Mouse (Mus musculus) stomach, embryonic 15.5 days (tissue): ENCODE data around the gene Bnc2. TPM values are rescaled to one million over a fixed set of nuclear protein-coding genes. Genes with fewer than 3 reads are reported as not detected.

ENCODE experiments used
- ATAC-seq: fragments of 200-750 bp; cut with Nextera tagmentation; 2 replicates; pipeline ENCODE4 v1.8.0; 2017; ENCODE audit warnings: low read depth, moderate number of reproducible peaks, moderate TSS enrichment; ENCODE audit not compliant: insufficient read depth, low FRiP score
- H3K27ac ChIP-seq: fragments of 300-500 bp; sonication (generic); 2 replicates; pipeline ENCODE4 v1.5.1; 2015; ENCODE audit warnings: mild to moderate bottlenecking, inconsistent platforms
- H3K27me3 ChIP-seq: fragments of 300-500 bp; sonication (generic); replicated peaks from 2 replicates; pipeline ENCODE4 v1.6.1; 2015; ENCODE audit warnings: inconsistent platforms
- H3K36me3 ChIP-seq: fragments of 300-500 bp; sonication (generic); 2 replicates; pipeline ENCODE4 v1.6.1; 2015; ENCODE audit warnings: inconsistent platforms
- H3K4me1 ChIP-seq: fragments of 300-500 bp; sonication (generic); 2 replicates; pipeline ENCODE4 v1.6.1; 2015; ENCODE audit warnings: inconsistent platforms
- H3K4me2 ChIP-seq: fragments of 300-500 bp; sonication (generic); 2 replicates; pipeline ENCODE4 v1.6.1; 2015; ENCODE audit warnings: mild to moderate bottlenecking, inconsistent platforms
- H3K4me3 ChIP-seq: fragments of 300-500 bp; sonication (generic); replicated peaks from 2 replicates; pipeline ENCODE4 v1.5.1; 2015; ENCODE audit warnings: inconsistent platforms
- H3K9ac ChIP-seq: fragments of 300-500 bp; sonication (generic); 2 replicates; pipeline ENCODE4 v1.6.1; 2015; ENCODE audit warnings: inconsistent platforms
- H3K9me3 ChIP-seq: fragments of 300-500 bp; sonication (generic); 2 replicates; pipeline ENCODE4 v1.6.1; 2016; ENCODE audit warnings: inconsistent platforms
- WGBS: fragments of 180-500 bp; shearing (Covaris S2); methylation state at CpG from one replicate; pipeline ENCODE4 v1.1.7; 2015; 5-methylcytosine and 5-hydroxymethylcytosine counted together
- polyA plus RNA-seq: library from polyadenylated mRNA; unstranded; fragments of >200 nt; fragmentation: Nextera tagmentation; extraction: Ambion mirVana; gene quantifications from 2 replicates; pipeline ENCODE4 v1.2.1, GENCODE M21; 2015

Bnc2 gene
- polyA plus RNA-seq, 1 experiment from 2014 or later, result 18.0 TPM

DNA sequence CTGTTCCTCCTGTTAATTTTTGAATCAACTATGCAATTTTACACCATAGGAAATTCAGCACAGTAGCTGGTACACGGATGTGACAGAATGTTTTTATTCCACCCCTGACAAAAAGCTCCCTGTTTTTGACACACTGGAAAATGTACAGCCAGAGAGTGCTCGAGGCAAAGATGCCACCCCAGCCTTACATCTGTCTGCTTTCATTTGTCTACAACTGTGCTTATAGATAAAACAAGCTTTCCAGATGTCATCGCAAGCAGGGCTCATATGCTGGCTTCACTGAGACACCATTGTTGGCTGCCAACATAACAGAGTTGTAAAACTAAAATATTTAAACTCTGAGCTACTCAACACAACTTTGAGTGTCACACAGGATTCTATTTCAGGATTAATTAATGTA lies 343.6 kb downstream of the Bnc2 start:
- no peak overlapping the region for H3K27ac ChIP-seq
- H3K4me2 ChIP-seq, result no peak overlapping the region
- no peaks in the 10 kb centered on the region for H3K9me3 ChIP-seq
- H3K27me3 ChIP-seq, result no peaks in the 10 kb centered on the region
- no peak overlapping the region for H3K4me3 ChIP-seq
- 47% methylated on average over 3 of the region's 3 CpGs for WGBS
- H3K9ac ChIP-seq, result no peak overlapping the region
- no peak for ATAC-seq
- H3K4me1 ChIP-seq, result no peaks in the 10 kb centered on the region
- no peaks in the 10 kb centered on the region for H3K36me3 ChIP-seq

GRCm38 (mm10) chr4:84330509-84330908 lies 344.6 kb downstream of the Bnc2 start:
- no peak overlapping the region for H3K4me3 ChIP-seq
- H3K9ac ChIP-seq, result no peak overlapping the region
- no peak overlapping the region for H3K27ac ChIP-seq
- no peaks in the 10 kb centered on the region for H3K9me3 ChIP-seq
- H3K4me1 ChIP-seq, result no peaks in the 10 kb centered on the region
- no peak for ATAC-seq
- H3K27me3 ChIP-seq, result no peaks in the 10 kb centered on the region
- H3K36me3 ChIP-seq, result no peaks in the 10 kb centered on the region
- 85% methylated on average over 4 of the region's 4 CpGs for WGBS
- no peak overlapping the region for H3K4me2 ChIP-seq

DNA sequence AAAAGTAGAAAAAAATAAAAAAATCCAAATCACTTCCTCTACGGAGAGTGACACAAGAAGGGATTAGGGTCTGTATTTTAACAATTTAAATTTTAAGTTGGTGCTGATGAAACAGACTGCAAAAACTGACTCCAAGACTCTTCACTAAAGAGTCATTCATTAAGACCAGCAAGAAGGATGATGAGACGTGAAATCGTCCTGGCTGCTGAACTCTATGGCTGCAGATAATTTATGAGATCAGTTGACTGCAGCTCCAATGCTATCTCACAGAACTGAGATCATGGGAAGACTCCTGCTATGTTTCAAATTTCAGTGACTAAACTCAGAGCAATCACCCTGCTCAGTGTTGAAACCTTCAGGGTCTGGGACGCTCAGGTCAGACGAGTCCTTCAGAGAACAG lies 345.4 kb downstream of the Bnc2 start:
- Histone ChIP-seq H3K4me2 (no peak overlapping the region), H3K9ac (no peak overlapping the region), H3K27ac (no peak overlapping the region), H3K4me3 (no peak overlapping the region), H3K4me1 (no peaks in the 10 kb centered on the region), H3K9me3 (no peaks in the 10 kb centered on the region), H3K36me3 (no peaks in the 10 kb centered on the region), H3K27me3 (no peaks in the 10 kb centered on the region)
- WGBS, result 64% methylated on average over 5 of the region's 5 CpGs
- no peak for ATAC-seq

GRCm38 (mm10) chr4:84324371-84324770 lies 350.7 kb downstream of the Bnc2 start:
- Histone ChIP-seq H3K9ac (no peak overlapping the region), H3K4me1 (no peaks in the 10 kb centered on the region), H3K27me3 (no peaks in the 10 kb centered on the region), H3K9me3 (no peaks in the 10 kb centered on the region), H3K27ac (no peak overlapping the region), H3K4me2 (no peak overlapping the region), H3K4me3 (no peak overlapping the region), H3K36me3 (no peaks in the 10 kb centered on the region)
- no peak for ATAC-seq
- 77% methylated on average over 4 of the region's 4 CpGs for whole genome bisulfite sequencing

DNA sequence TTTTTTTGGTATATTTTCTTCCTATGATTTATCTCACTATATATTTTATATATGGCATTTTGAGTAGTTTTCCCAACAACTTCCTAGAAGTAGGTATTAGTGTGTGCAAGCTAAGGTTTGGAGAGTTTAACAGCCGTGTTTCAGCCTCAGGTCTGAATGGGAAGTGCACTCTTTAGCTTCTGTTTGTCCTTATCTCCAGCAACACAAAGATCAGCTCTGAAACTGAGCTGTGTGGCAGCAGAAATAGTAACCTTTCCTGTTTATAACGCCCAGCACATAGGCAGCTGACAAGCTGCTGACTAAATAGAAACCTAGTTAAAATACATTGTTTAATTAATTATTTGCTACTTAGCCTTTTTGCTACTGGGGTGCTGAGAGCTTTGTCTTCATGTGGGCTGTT lies 353.5 kb downstream of the Bnc2 start:
- no peak for ATAC-seq

DNA sequence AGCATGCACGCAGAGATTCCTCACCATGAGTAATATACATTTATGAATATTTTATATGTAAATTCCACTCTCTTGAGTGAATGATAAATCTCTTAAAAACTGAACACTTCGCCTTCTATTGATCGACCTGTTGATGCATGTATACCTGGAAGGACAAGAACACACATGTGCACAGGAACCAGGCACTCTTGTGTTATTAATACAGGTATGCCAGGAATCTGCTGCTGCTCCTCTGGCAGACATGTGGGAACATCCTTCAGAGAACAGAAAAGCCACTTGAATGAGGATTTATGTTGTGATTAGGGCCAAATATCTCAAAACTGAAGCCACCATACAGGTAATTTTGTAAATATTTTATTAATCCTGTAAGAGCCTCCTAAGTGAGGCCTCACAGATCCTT lies 357.7 kb downstream of the Bnc2 start:
- Histone ChIP-seq H3K9ac (no peak overlapping the region), H3K4me1 (no peaks in the 10 kb centered on the region), H3K27me3 (no peaks in the 10 kb centered on the region), H3K4me2 (no peak overlapping the region), H3K9me3 (no peaks in the 10 kb centered on the region), H3K4me3 (no peak overlapping the region), H3K27ac (no peak overlapping the region), H3K36me3 (no peaks in the 10 kb centered on the region)
- no peak for ATAC-seq
- 88% methylated on average over 3 of the region's 3 CpGs for WGBS

More for the DNA sequence above, 353.5 kb downstream of the Bnc2 start:
- Histone ChIP-seq H3K9ac (no peak overlapping the region), H3K27ac (no peak overlapping the region), H3K27me3 (no peaks in the 10 kb centered on the region), H3K4me1 (no peaks in the 10 kb centered on the region), H3K4me3 (no peak overlapping the region), H3K9me3 (no peaks in the 10 kb centered on the region), H3K36me3 (no peaks in the 10 kb centered on the region), H3K4me2 (no peak overlapping the region)
- 44% methylated on average over 2 of the region's 2 CpGs for WGBS

GRCm38 (mm10) chr4:84311371-84311770 lies 363.7 kb downstream of the Bnc2 start:
- Histone ChIP-seq H3K36me3 (no peaks in the 10 kb centered on the region), H3K27me3 (no peaks in the 10 kb centered on the region), H3K9me3 (no peaks in the 10 kb centered on the region), H3K4me3 (no peak overlapping the region), H3K27ac (no peak overlapping the region), H3K4me1 (no peaks in the 10 kb centered on the region), H3K4me2 (no peak overlapping the region), H3K9ac (no peak overlapping the region)
- ATAC-seq, result no peak
- 74% methylated on average over 2 of the region's 2 CpGs for WGBS

DNA sequence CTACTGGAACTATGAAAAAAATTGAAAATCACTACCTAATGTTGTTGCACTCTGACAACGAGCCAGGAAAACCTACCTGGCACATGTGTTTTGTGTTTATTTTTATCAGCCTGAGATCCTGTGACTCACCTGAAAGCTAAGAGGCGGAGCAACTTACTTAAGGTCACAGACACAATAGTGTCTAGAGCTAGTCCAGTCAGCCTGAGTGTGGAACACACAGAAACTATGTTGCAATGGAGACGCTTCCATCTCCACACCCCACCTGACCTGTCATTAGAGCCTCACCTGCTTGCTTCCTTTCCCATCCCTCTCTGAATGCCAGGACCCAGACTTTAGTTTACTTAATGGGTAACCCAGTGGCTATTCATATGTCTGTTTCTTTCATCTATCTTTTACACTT lies 364.2 kb downstream of the Bnc2 start:
- Histone ChIP-seq H3K9ac (no peak overlapping the region), H3K36me3 (no peaks in the 10 kb centered on the region), H3K9me3 (no peaks in the 10 kb centered on the region), H3K4me1 (no peaks in the 10 kb centered on the region), H3K4me2 (no peak overlapping the region), H3K27me3 (no peaks in the 10 kb centered on the region), H3K27ac (no peak overlapping the region), H3K4me3 (no peak overlapping the region)
- no peak for ATAC-seq
- WGBS, result 49% methylated on average over 3 of the region's 3 CpGs

- H3K4me2 ChIP-seq, result no peak overlapping the region
- H3K9ac ChIP-seq, result no peak overlapping the region
- no peaks in the 10 kb centered on the region for H3K27me3 ChIP-seq
- ATAC-seq, result no peak
- no peak overlapping the region for H3K4me3 ChIP-seq
- no peaks in the 10 kb centered on the region for H3K9me3 ChIP-seq
- 22% methylated on average over 4 of the region's 4 CpGs for WGBS
- H3K36me3 ChIP-seq, result no peaks in the 10 kb centered on the region
- no peaks in the 10 kb centered on the region for H3K4me1 ChIP-seq
- no peak overlapping the region for H3K27ac ChIP-seq
Measured at GRCm38 (mm10) chr4:84308226-84308862, 366.7 kb downstream of the Bnc2 start.

DNA sequence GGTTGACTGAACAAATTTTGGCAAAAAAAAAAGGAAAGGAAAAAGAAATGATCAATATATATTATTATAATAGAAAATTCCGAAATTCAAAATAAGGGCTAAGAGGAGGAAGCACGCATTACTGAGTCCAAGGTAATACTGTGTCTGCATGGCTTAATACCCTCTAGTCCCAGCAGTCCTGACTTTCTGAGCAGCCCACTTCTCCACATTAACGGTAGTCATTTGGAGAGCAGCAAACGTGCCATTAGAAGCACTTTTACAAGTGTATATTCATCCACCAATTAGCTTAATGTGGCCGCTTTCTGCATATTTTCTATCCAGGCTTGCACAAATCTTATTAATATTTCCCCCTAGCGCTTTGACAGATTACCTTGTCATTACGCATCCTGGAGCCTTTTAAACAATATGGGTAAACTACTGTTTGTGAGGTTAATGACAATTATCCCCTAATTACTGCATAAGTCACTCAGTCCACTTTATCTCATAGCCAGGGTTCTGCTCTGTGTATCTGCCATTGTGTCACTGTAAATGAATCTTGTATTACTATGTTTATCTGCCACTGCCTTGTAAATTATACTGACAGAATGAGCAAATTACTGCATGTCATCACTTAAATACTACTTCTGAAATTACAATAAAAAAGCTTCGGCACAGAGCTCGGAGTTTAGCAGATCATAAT lies 368.0 kb downstream of the Bnc2 start:
- Histone ChIP-seq H3K4me2 (no peak overlapping the region), H3K27me3 (no peaks in the 10 kb centered on the region), H3K4me1 (no peaks in the 10 kb centered on the region), H3K36me3 (no peaks in the 10 kb centered on the region), H3K4me3 (no peak overlapping the region), H3K9ac (no peak overlapping the region), H3K9me3 (no peaks in the 10 kb centered on the region), H3K27ac (no peak overlapping the region)
- WGBS, result 79% methylated on average over 9 of the region's 9 CpGs
- ATAC-seq, result no peak

DNA sequence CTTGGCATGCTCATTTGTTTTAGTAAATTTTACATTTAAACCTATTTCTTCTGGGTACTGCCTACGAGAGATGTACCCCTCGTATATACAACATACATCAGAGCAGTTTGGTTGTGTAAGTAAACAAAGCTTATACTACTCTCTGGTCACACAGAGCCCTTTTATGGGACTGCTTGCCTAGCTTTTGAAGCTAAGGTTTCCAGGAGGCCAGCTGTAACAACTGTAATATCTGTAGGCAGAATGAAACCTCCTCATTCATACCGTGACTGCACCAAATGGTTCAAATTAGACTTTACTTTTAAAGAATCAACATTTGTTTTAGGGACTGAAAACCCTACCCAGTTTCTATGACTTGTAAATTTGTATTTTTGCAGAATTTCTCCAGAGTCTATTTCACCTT lies 372.1 kb downstream of the Bnc2 start:
- Histone ChIP-seq H3K4me3 (no peak overlapping the region), H3K4me1 (no peaks in the 10 kb centered on the region), H3K9ac (no peak overlapping the region), H3K9me3 (no peaks in the 10 kb centered on the region), H3K4me2 (no peak overlapping the region), H3K36me3 (no peaks in the 10 kb centered on the region), H3K27ac (no peak overlapping the region), H3K27me3 (no peaks in the 10 kb centered on the region)
- no peak for ATAC-seq
- WGBS, result 54% methylated on average over 3 of the region's 3 CpGs

- H3K27ac ChIP-seq, result no peak overlapping the region
- no peak overlapping the region for H3K4me2 ChIP-seq
- WGBS, result 88% methylated on average over 5 of the region's 5 CpGs
- H3K27me3 ChIP-seq, result no peaks in the 10 kb centered on the region
- no peak overlapping the region for H3K9ac ChIP-seq
- no peak overlapping the region for H3K4me3 ChIP-seq
- ATAC-seq, result no peak
- H3K4me1 ChIP-seq, result no peaks in the 10 kb centered on the region
- no peaks in the 10 kb centered on the region for H3K36me3 ChIP-seq
- no peaks in the 10 kb centered on the region for H3K9me3 ChIP-seq
Measured at GRCm38 (mm10) chr4:84285153-84285552, 389.9 kb downstream of the Bnc2 start.

DNA sequence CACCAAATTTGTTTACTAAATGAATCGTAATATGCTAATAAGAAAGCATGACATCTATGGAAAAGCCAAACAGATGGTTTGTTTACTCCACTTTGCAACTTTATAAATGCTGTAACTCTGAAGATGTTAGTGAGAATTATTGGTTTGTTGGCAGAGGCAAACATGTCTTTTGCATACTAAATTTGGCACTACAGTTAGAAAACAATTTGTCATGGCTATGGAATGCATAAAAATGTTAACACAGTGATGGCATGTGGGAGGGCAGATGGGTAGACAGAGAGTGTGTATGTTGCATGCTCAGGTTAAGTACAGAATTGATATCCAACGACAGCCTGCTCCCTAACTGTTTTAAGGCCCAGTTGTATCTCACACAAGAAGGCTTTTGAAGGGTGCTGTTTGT lies 392.4 kb downstream of the Bnc2 start:
- WGBS, result 55% methylated on average over 2 of the region's 2 CpGs
- Histone ChIP-seq H3K4me1 (no peaks in the 10 kb centered on the region), H3K9me3 (no peaks in the 10 kb centered on the region), H3K4me2 (no peak overlapping the region), H3K36me3 (no peaks in the 10 kb centered on the region), H3K27me3 (no peaks in the 10 kb centered on the region), H3K4me3 (no peak overlapping the region), H3K27ac (no peak overlapping the region), H3K9ac (no peak overlapping the region)
- no peak for ATAC-seq
